Comparison of ENCODE assay signal across 17 mouse cellular contexts in the genomic region with DNA sequence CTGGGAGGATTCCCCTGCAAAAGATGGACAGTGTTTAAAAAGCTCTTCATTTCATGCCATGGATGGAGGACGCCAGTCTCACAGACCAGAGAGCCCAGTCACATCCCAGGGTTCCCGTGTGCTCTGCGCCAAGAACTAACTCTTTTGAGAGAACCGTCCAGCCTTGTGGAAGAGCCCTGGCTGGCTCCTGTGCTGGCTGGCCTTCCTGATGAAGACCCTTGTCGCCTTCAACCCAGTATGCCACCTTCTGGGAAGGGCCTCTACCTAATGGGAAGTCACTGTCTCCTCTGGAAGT. TPM values are rescaled to one million over a fixed set of nuclear protein-coding genes. Genes with fewer than 3 reads are reported as not detected.
DNase-seq lines count a peak whose midpoint lies in the region; ATAC-seq and TF ChIP-seq lines count a peak whose summit lies in the region.
"Had no signal": no experiment of that assay in that cellular context is flagged by ENCODE, and none has a peak within 500 bp of the region (broad histone marks: within the 10 kb centered on the region; RNA-seq: fewer than 3 reads in every experiment).

No protein-coding gene starts in this region.

- no peak overlapping the region for H3K27ac ChIP-seq in embryonic facial prominence, embryonic 13.5 days
- no peak overlapping the region for H3K27ac ChIP-seq in embryonic facial prominence, embryonic 10.5 days (replicated peaks)
- 0 out of 2 replicates have a peak overlapping the region, but pooled peaks have one; percentile 43 for H3K27ac ChIP-seq in cortical plate, adult 2 months (ENCODE audit: insufficient read depth, low read length)
- peak overlapping the region; percentile 80; the same call in 1 of the 2 replicates for H3K27ac ChIP-seq in hindbrain, embryonic 12.5 days
- peak overlapping the region; percentile 89 for H3K27ac ChIP-seq in midbrain, embryonic 16.5 days (ENCODE audit: low read length)
- H3K27ac ChIP-seq: limb, embryonic 10.5 days; liver, embryonic 14.5 days; stomach, embryonic 15.5 days had no signal

- 83% methylated on average over 5 of the region's 5 CpGs for WGBS in embryonic facial prominence, embryonic 13.5 days
- WGBS in embryonic facial prominence, embryonic 10.5 days = 83% methylated on average over 5 of the region's 5 CpGs
- 83% methylated on average over 5 of the region's 5 CpGs for WGBS in hindbrain, embryonic 12.5 days
- WGBS in midbrain, embryonic 16.5 days = 83% methylated on average over 5 of the region's 5 CpGs

- peak overlapping the region; percentile 59; the same call in 1 of the 2 replicates for H3K4me2 ChIP-seq in embryonic facial prominence, embryonic 13.5 days
- H3K4me2 ChIP-seq in hindbrain, embryonic 12.5 days (replicated peaks) = peak overlapping the region; percentile 50; the same call in 1 of the 2 replicates
- peak overlapping the region; percentile 62 for H3K4me2 ChIP-seq in midbrain, embryonic 16.5 days (ENCODE audit: low read length)

- no peak overlapping the region for H3K9ac ChIP-seq in embryonic facial prominence, embryonic 13.5 days
- H3K9ac ChIP-seq in hindbrain, embryonic 12.5 days = no peak overlapping the region
- H3K9ac ChIP-seq in midbrain, embryonic 16.5 days (ENCODE audit: low read depth, low read length) = peak overlapping the region; percentile 68; the same call in 1 of the 2 replicates
- H3K9ac ChIP-seq: heart, embryonic 12.5 days; liver, embryonic 14.5 days; stomach, embryonic 15.5 days had no signal

- no peak overlapping the region for H3K4me3 ChIP-seq in embryonic facial prominence, embryonic 13.5 days
- H3K4me3 ChIP-seq in embryonic facial prominence, embryonic 10.5 days = no peak overlapping the region
- H3K4me3 ChIP-seq in cortical plate, adult 2 months (ENCODE audit: insufficient read depth, low read length) = no peak overlapping the region
- H3K4me3 ChIP-seq in hindbrain, embryonic 12.5 days = no peak overlapping the region
- H3K4me3 ChIP-seq in midbrain, embryonic 16.5 days (ENCODE audit: low read depth, low read length) = no peak overlapping the region
- H3K4me3 ChIP-seq: erythroblast, embryonic 14.5 days; heart, embryonic 12.5 days; limb, embryonic 10.5 days had no signal

- TF ChIP-seq CTCF in cortical plate, adult 2 months (IDR thresholded peaks at IDR 0.05; ENCODE audit: extremely low read depth, insufficient read depth, low read length) = no peak

- H3K27me3 ChIP-seq in embryonic facial prominence, embryonic 13.5 days = no peaks in the 10 kb centered on the region
- H3K27me3 ChIP-seq in embryonic facial prominence, embryonic 10.5 days (replicated peaks; ENCODE audit: low read depth, poor library complexity, severe bottlenecking) = 0 out of 2 replicates have a peak, but pooled peaks cover 3% of the 10 kb centered on the region
- no peaks in the 10 kb centered on the region for H3K27me3 ChIP-seq in hindbrain, embryonic 12.5 days
- H3K27me3 ChIP-seq in midbrain, embryonic 16.5 days (ENCODE audit: control insufficient read depth, insufficient read depth, low read depth, low read length) = no peaks in the 10 kb centered on the region
- H3K27me3 ChIP-seq: heart, embryonic 12.5 days; Patski; stomach, embryonic 15.5 days had no signal

- ATAC-seq in embryonic facial prominence, embryonic 13.5 days (ENCODE audit: insufficient number of reproducible peaks, insufficient read depth, low FRiP score, low TSS enrichment, low read depth) = no peak
- ATAC-seq in hindbrain, embryonic 12.5 days (ENCODE audit: low FRiP score) = no peak
- ATAC-seq in midbrain, embryonic 16.5 days = 0 out of 2 replicates have a peak, but pooled peaks have one; percentile 21
- ATAC-seq: Patski had no signal

- no peaks in the 10 kb centered on the region for H3K36me3 ChIP-seq in embryonic facial prominence, embryonic 13.5 days
- H3K36me3 ChIP-seq in embryonic facial prominence, embryonic 10.5 days (replicated peaks) = no peaks in the 10 kb centered on the region
- H3K36me3 ChIP-seq in hindbrain, embryonic 12.5 days = no peaks in the 10 kb centered on the region
- H3K36me3 ChIP-seq in midbrain, embryonic 16.5 days (ENCODE audit: control insufficient read depth, insufficient read depth, low read length) = no peaks in the 10 kb centered on the region
- H3K36me3 ChIP-seq: heart, embryonic 12.5 days; limb, embryonic 10.5 days; stomach, embryonic 15.5 days had no signal

- DNase-seq in embryonic facial prominence, embryonic 10.5 days (ENCODE audit: low spot score) = no peak
- DNase-seq in ovary, postnatal 36 days (ENCODE audit: low spot score) = no peak
- no peak for DNase-seq in liver
- no peak for DNase-seq in layer of hippocampus, adult 18-20 months (ENCODE audit: low spot score in 2 of 2)
- DNase-seq: gastrocnemius, postnatal 10 days; lung, postnatal 14 days; thymus, postnatal 25 days had no signal

- TF ChIP-seq POLR2A in cortical plate, adult 2 months (IDR thresholded peaks at IDR 0.05; ENCODE audit: extremely low read depth, insufficient read depth, low read length) = no peak

- H3K4me1 ChIP-seq in embryonic facial prominence, embryonic 13.5 days = 0 out of 2 replicates have a peak, but pooled peaks cover 11% of the 10 kb centered on the region
- H3K4me1 ChIP-seq in embryonic facial prominence, embryonic 10.5 days = peaks cover 4% of the 10 kb centered on the region
- no peaks in the 10 kb centered on the region for H3K4me1 ChIP-seq in cortical plate, adult 2 months (ENCODE audit: control insufficient read depth, insufficient read depth, low read length)
- peaks cover 10% of the 10 kb centered on the region for H3K4me1 ChIP-seq in hindbrain, embryonic 12.5 days
- peaks cover 15% of the 10 kb centered on the region for H3K4me1 ChIP-seq in midbrain, embryonic 16.5 days (ENCODE audit: control insufficient read depth, insufficient read depth, low read length)
- H3K4me1 ChIP-seq: heart, embryonic 12.5 days; stomach, embryonic 15.5 days had no signal

- no peaks in the 10 kb centered on the region for H3K9me3 ChIP-seq in embryonic facial prominence, embryonic 13.5 days
- no peaks in the 10 kb centered on the region for H3K9me3 ChIP-seq in embryonic facial prominence, embryonic 10.5 days
- H3K9me3 ChIP-seq in hindbrain, embryonic 12.5 days (replicated peaks) = no peaks in the 10 kb centered on the region
- no peaks in the 10 kb centered on the region for H3K9me3 ChIP-seq in midbrain, embryonic 16.5 days (replicated peaks; ENCODE audit: control insufficient read depth, low read length, poor library complexity, severe bottlenecking)
- H3K9me3 ChIP-seq: limb, embryonic 10.5 days; stomach, embryonic 15.5 days had no signal

RNA-seq across cellular contexts. Expression of a gene that starts 54.1 kb away (rescaled TPM):
- 14.1 and 16.2 TPM in 2 replicates for polyA plus RNA-seq in embryonic facial prominence, embryonic 13.5 days (2015; fragmentation: Nextera tagmentation; extraction: Ambion mirVana)
- polyA plus RNA-seq in embryonic facial prominence, embryonic 10.5 days (2016; fragmentation: Nextera tagmentation; extraction: Ambion mirVana) = 16.3 and 18.7 TPM in 2 replicates
- 6.0 and 7.2 TPM in 2 replicates for polyA plus RNA-seq in cortical plate, adult 2 months (2012; rRNA removed)
- 15.7 and 16.1 TPM in 2 replicates for polyA plus RNA-seq in hindbrain, embryonic 12.5 days (2016; fragmentation: Nextera tagmentation; extraction: Ambion mirVana)
- 12.1 and 12.6 TPM in 2 replicates for polyA plus RNA-seq in midbrain, embryonic 16.5 days (2015; fragmentation: Nextera tagmentation; extraction: Ambion mirVana)
- 1 to 10 TPM; 5.2 to 5.9 TPM for total RNA-seq in layer of hippocampus, adult 18-20 months (2021)

Comparison
In these comparisons a context has a peak if more than half of its experiments do, and no peak if none do; other contexts are left out.
1. H3K27ac ChIP-seq: peak in cortical plate, adult 2 months (single experiment), hindbrain, embryonic 12.5 days (single experiment) and midbrain, embryonic 16.5 days (single experiment); none in embryonic facial prominence, embryonic 13.5 days (single experiment) and embryonic facial prominence, embryonic 10.5 days (single experiment).
2. Peak in every context shown above with its lines, with median percentiles within 50 percentile points of each other: H3K4me2 ChIP-seq.